Mouse (Mus musculus): ENCODE measurements around the gene Plekha8.

Plekha8 gene

DNA sequence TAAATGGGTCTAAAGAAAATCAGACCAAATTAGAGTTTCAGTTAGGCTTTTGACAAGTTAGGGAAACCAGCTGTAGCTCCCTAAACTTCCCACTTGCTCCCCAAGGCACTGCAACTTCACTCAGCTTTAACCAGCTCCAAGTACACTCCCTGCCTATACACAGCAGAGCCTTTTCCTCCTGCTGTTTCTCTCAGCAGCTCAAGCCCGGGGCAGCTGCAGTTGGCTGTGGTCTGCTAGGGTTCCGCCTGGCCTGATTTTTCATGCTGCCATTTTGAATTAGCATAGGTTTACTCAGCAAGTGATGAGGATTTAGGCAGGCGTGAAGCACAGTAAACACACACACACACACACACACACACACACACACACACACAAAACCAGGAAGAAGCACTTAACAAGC lies 29.9 kb upstream of the Plekha8 start:
- DNase-seq (ENCODE audit: low read depth, low spot score) = no peak
- Histone ChIP-seq H3K36me3 (ENCODE audit: control insufficient read depth, insufficient read depth, low read length, poor library complexity, severe bottlenecking) (no peaks in the 10 kb centered on the region), H3K27me3 (ENCODE audit: control insufficient read depth, insufficient read depth, low read length, poor library complexity, severe bottlenecking) (no peaks in the 10 kb centered on the region; the same call in 1 of the 2 replicates)

DNA sequence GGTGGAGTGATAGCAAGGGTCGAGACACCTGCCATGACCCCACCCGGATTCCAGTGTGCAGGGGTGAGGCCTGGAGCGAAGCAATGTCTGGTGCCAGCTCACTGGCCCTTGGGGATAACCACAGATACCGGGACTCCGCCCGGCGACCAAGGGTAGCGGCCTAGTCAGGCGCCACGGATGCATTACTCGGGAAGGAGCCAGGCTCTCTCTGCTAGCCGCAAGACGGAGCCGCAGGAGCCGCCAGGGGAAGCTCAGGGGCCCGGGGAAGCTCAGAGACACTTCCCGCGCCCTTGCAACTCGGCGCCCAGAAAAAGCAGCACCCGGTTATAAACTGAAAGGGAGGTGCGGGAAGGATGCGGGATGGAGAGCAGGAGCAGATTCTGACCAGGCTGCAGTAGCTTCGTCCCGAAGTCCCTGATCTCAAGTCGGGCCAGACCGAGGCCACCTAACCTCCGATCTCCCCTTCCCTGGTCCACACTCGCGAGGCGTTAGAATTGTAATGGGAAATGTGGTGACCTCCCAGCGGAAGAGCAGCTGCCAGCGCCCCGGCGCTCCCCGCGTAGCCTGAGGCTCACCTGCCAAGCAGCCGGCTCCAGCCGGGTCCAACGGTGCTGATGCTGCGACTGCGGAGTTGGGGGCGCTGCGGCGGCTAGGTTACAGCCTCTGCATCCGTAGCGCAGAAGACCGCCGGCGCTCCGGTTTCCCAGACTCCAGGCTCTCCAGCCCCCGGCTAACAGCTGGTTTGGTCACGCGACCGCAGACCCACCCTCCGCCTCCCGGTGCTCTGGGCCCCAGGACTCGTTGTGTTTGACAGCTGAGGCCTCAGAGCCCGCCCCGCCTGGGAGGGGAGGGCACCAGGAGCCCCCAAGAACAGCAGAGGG lies 29.0 kb upstream of the Plekha8 start, which contains the start of gene Scrn1:
Scrn1 (minus strand) TSS at position 825 of the 881 bp plus-strand sequence.
- DNase-seq (ENCODE audit: low read depth, low spot score) = no peak
- Histone ChIP-seq H3K36me3 (ENCODE audit: control insufficient read depth, insufficient read depth, low read length, poor library complexity, severe bottlenecking) (no peaks in the 10 kb centered on the region), H3K27me3 (ENCODE audit: control insufficient read depth, insufficient read depth, low read length, poor library complexity, severe bottlenecking) (no peaks in the 10 kb centered on the region; the same call in 1 of the 2 replicates)

DNA sequence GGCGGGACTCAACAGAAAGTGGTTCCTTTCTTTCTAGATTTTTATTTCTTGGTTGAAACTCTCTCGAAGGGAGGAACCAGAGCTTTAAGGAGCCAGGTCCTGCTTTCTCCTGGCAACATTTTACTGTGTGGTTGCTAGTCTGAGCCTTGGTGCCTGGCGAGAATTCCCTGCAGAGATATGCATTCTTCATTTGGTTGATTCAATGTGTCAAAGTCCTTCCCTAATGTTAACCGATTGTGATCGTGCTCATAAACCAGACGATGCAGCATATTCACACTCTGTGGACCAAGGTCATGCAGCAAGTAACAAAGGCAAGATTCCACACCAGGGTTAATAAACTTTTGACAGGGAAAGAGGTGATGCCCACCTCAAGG lies 28.4 kb upstream of the Plekha8 start:
- H3K36me3 ChIP-seq (ENCODE audit: control insufficient read depth, insufficient read depth, low read length, poor library complexity, severe bottlenecking) = no peaks in the 10 kb centered on the region
- H3K27me3 ChIP-seq (ENCODE audit: control insufficient read depth, insufficient read depth, low read length, poor library complexity, severe bottlenecking) = no peaks in the 10 kb centered on the region; the same call in 1 of the 2 replicates
- DNase-seq (ENCODE audit: low read depth, low spot score) = no peak

DNA sequence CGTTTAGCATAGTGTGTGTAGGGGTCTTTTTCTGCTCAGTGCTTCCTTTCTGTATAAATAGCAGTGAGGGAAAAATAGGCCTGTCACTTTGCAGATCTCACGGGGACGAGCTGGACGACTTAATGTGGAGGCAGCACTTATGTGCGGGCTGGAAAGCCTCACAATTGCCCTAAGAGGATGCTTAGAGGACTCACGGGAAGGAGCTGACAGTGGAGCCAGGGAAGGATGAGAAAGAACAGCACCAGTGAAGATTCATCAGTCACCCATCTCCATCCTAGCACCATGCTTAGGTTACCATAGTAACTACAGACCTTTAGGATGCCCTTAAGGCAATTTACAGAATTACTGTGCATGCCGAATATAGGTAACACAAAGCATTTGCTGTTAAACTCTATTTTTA lies 25.1 kb upstream of the Plekha8 start:
- DNase-seq (ENCODE audit: low read depth, low spot score) = no peak
- Histone ChIP-seq H3K27me3 (ENCODE audit: control insufficient read depth, insufficient read depth, low read length, poor library complexity, severe bottlenecking) (no peaks in the 10 kb centered on the region; the same call in 1 of the 2 replicates), H3K36me3 (ENCODE audit: control insufficient read depth, insufficient read depth, low read length, poor library complexity, severe bottlenecking) (no peaks in the 10 kb centered on the region)

DNA sequence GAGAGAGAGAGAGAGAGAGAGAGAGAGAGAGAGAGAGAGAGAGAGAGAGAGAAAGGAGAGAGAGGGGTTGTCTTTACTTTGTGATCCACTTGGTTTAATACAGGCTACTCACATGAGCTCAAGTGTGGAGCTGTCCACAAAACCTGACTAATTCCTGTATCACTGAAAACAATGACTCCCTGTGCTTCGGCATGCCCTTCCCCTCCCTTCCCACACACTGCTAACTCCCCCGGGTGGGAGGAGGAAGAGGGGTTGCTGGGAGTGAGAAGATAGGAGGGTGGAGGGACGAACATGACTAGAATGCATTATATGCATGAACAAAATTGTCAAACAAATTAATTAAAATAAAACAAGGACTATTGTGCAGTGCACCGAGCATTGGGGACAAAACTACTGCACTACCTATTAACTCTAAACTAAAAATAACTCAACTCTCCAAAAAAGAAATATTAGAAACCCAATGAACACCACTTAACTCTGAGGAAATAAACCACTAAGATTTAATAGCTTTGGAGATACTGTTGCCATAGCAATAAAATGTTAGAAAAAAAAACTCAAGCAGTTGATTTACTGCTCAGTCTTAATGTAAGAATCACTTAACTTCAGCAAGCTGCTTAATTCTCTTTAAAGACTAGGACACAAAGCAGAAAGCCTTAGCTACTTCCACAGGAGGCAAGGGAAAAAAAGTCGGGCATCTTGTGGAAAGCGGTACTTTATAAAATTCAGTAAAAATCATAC lies 21.5 kb upstream of the Plekha8 start:
- no peak for DNase-seq (ENCODE audit: low read depth, low spot score)
- H3K27me3 ChIP-seq (ENCODE audit: control insufficient read depth, insufficient read depth, low read length, poor library complexity, severe bottlenecking) = no peaks in the 10 kb centered on the region
- no peaks in the 10 kb centered on the region for H3K36me3 ChIP-seq (ENCODE audit: control insufficient read depth, insufficient read depth, low read length, poor library complexity, severe bottlenecking)

DNA sequence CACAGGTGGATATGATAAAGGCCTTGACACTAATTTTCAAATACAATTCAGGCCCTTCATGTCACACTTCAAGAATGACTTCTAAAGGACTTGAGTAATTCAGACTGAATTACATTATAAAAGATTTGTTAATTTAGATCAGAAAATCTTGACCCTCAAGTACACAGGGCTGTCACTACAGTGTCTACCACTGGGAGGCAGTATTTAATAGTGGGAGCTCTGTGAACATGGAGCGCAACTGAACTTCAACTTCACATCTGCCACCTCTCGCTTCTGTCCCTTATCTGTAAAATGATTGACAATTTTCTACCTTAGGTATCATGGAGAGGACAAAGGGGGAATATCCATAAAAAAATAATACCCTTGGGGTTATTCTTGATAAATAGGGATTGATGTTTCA lies 8.7 kb upstream of the Plekha8 start:
- peak; percentile 67 for DNase-seq (ENCODE audit: low read depth, low spot score)
- H3K27me3 ChIP-seq (ENCODE audit: control insufficient read depth, insufficient read depth, low read length, poor library complexity, severe bottlenecking) = no peaks in the 10 kb centered on the region
- no peaks in the 10 kb centered on the region for H3K36me3 ChIP-seq (ENCODE audit: control insufficient read depth, insufficient read depth, low read length, poor library complexity, severe bottlenecking)

DNA sequence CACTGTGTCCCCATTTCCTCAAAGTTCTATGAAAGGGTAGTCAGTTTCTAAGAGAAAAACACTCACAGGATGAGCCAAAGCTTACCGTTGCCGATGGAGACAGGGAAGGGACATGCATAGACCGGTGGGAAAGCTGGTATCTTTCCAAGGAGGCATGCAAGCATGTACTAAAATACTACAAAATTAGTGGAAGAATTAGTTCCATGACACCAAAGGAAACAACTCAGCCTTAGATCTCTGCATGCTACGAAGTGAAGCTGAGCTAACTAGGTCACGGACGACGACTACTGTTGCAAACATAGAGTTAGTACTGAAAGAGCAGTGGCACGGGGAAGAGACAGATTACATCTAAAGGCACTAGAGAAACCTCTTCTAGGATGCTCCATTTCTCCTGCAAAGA lies 8.0 kb upstream of the Plekha8 start:
- H3K36me3 ChIP-seq (ENCODE audit: control insufficient read depth, insufficient read depth, low read length, poor library complexity, severe bottlenecking) = no peaks in the 10 kb centered on the region
- DNase-seq (ENCODE audit: low read depth, low spot score) = no peak

DNA sequence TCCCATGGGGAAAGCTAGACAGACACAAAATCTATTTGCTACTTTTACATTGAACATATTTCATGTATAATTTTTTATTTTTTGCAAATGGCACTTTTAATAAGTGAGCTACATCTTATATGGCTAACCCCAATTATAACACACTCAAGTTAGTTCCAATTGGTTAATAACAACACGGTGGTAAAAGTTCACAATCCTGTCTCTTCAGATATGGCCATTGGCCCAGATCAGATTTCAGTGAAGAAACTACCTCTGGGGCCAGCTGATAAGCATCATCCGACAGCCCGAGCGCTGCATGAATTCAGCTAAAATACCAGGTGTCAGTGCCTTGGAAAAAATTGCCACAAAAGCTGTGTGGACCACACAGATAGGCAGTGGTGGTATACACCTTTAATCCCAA lies 7.2 kb upstream of the Plekha8 start:
- H3K27me3 ChIP-seq (ENCODE audit: control insufficient read depth, insufficient read depth, low read length, poor library complexity, severe bottlenecking) = no peaks in the 10 kb centered on the region
- no peaks in the 10 kb centered on the region for H3K36me3 ChIP-seq (ENCODE audit: control insufficient read depth, insufficient read depth, low read length, poor library complexity, severe bottlenecking)
- no peak for DNase-seq (ENCODE audit: low read depth, low spot score)

More for the DNA sequence above, 8.0 kb upstream of the Plekha8 start:
- H3K27me3 ChIP-seq (ENCODE audit: control insufficient read depth, insufficient read depth, low read length, poor library complexity, severe bottlenecking) = no peaks in the 10 kb centered on the region

DNA sequence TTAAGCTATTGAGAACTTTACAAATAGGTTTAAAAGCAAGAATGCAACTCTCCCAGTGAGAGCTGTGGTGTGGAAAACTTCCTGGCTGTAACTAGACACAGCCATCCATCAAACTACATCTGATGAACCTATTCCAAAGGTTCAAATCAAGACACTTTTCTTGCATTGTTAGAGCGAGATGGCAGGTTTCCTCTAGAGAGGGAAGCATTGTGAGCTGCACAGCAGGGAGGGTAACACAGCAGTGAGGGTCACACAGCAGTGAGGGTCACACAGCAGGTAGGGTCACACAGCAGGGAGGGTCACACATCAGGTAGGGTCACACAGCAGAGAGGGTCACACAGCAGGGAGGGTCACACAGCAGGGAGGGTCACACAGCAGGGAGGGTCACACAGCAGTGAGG lies 6.7 kb upstream of the Plekha8 start:
- Histone ChIP-seq H3K36me3 (ENCODE audit: control insufficient read depth, insufficient read depth, low read length, poor library complexity, severe bottlenecking) (no peaks in the 10 kb centered on the region), H3K27me3 (ENCODE audit: control insufficient read depth, insufficient read depth, low read length, poor library complexity, severe bottlenecking) (no peaks in the 10 kb centered on the region)
- no peak for DNase-seq (ENCODE audit: low read depth, low spot score)

DNA sequence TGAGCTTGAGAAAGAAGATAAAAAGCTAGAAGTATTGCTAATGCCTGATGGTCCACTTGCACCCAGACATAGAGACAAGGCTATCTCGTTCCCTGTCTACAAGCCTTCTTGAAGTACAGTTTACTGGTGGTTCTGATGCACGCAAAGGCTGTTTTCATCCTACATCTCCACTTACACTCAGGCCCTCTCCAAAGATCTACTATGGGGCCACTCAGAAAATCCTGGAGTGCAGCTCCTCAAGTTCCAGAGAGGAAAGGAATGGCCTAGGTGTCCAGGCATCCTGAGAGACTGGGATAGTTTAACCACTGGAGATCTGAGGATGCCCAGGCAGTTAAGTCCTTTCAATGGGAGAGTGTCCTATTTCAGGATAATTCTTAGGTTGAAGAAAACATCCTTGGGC lies 4.2 kb upstream of the Plekha8 start:
- no peaks in the 10 kb centered on the region for H3K36me3 ChIP-seq (ENCODE audit: control insufficient read depth, insufficient read depth, low read length, poor library complexity, severe bottlenecking)
- no peaks in the 10 kb centered on the region for H3K27me3 ChIP-seq (ENCODE audit: control insufficient read depth, insufficient read depth, low read length, poor library complexity, severe bottlenecking)
- no peak for DNase-seq (ENCODE audit: low read depth, low spot score)

DNA sequence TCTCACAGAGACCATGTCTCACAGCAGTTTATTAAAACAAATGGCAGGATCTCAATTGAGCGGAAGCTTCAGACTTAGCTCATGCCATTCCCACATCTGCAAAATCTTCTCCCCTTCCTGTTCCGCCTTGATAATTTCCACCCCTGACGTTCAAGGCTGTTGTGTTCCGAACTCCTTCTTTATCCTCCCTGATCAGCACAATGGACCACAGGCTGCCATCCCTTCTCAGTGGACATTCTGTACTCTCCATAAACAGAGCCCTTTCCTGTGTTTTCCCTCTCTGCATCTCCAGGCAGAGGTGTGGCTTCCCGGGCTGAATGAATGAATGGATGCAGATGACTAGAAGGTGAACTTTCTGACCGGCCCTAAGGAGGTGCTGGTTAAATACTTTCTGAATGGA lies 3.1 kb upstream of the Plekha8 start:
- Histone ChIP-seq H3K27me3 (ENCODE audit: control insufficient read depth, insufficient read depth, low read length, poor library complexity, severe bottlenecking) (no peaks in the 10 kb centered on the region), H3K36me3 (ENCODE audit: control insufficient read depth, insufficient read depth, low read length, poor library complexity, severe bottlenecking) (no peaks in the 10 kb centered on the region)
- no peak for DNase-seq (ENCODE audit: low read depth, low spot score)

DNA sequence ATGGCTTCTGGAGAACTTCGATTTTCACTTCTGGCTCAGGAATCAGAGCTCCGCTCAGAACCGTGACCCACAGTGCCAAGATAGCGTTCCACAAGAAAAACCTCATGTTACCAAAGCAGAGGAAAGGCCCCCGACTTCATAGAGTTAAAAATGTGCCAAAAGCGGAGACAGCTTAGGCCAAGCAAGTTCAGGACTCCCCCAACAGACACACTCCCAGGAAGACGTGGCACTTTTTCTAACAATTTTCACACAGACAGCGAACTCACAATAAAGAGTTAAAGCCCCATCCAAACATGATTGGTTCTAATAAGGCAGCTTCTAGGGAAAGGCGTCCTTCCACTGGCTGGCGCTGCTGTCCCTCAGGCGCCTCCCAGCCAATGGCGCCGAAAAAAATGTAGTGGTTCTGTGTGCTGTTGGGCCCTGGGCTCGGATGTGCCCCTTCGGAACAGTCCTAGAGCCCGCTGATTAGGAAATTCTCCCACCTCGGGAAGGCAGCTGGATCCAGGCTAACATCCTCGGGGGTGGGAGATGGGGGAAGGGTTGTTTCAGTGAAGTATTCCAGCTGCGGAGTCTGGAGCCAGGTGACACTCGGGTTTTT lies 1.9 kb upstream of the Plekha8 start:
- no peaks in the 10 kb centered on the region for H3K27me3 ChIP-seq (ENCODE audit: control insufficient read depth, insufficient read depth, low read length, poor library complexity, severe bottlenecking)
- DNase-seq (ENCODE audit: low read depth, low spot score) = peak; percentile 60

DNA sequence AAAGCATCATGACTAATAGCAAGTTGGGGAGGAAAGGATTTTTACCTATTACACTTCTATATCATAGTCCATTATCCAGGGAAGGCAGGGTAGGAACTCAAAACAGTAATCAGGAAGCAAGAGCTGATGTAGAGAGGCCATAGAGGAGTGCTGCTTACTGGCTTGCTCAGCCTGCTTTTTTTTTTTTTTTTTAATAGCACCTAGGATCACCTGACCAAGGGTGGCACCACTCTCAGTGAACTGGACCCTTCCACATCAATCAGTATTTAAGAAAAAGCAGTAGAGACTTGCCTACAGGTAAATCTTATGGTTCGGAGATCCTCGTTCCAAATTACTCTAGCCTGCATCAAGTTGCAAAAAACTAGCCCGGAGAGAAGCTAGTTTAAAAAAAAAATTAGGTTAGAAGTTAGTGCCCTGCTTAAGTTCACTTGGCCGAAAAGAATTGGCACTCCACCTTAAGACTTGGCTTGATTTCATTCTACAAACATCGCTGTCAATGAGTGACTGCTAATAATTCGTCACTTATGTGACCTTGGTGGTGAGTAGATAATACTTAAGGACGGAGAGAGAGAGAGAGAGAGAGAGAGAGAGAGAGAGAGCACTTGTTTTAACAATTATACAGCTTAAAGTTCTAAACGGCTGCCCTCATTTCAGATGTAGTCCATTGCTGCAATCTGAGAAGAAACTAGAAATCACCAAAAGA lies 994 bp upstream of the Plekha8 start:
- DNase-seq (ENCODE audit: low read depth, low spot score) = no peak
- no peaks in the 10 kb centered on the region for H3K36me3 ChIP-seq (ENCODE audit: control insufficient read depth, insufficient read depth, low read length, poor library complexity, severe bottlenecking)

More for the DNA sequence above, 1.9 kb upstream of the Plekha8 start:
- no peaks in the 10 kb centered on the region for H3K36me3 ChIP-seq (ENCODE audit: control insufficient read depth, insufficient read depth, low read length, poor library complexity, severe bottlenecking)

DNA sequence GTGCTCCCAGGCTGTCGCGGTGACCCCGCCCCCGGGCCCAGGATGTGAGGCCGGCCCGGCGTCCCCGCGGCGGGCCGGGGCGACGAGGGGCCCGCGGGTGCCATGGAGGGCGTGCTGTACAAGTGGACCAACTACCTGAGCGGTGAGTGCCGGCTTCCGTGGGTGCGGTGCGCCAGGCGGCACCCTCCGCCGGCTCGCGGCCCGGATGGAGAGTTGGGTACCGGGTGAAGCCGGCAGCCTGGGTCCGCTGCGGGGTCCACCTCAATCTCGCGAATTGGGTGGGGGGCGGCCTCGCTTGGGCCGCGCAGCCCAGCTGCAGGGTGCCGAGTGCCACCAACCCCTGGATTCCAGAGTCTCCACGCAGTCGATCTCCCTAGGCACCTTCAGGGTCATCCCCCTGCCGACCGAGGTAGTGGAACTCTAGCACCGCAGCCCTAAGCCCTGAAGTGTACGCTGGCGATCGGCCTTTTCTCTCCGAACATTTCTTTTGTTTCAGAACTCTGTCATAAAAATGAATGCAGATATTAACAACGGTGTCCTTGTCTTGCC lies 493 bp downstream of the Plekha8 start:
- H3K36me3 ChIP-seq (ENCODE audit: control insufficient read depth, insufficient read depth, low read length, poor library complexity, severe bottlenecking) = no peaks in the 10 kb centered on the region
- H3K27me3 ChIP-seq (ENCODE audit: control insufficient read depth, insufficient read depth, low read length, poor library complexity, severe bottlenecking) = no peaks in the 10 kb centered on the region
- no peak for DNase-seq (ENCODE audit: low read depth, low spot score)

More for the DNA sequence above, 994 bp upstream of the Plekha8 start:
- H3K27me3 ChIP-seq (ENCODE audit: control insufficient read depth, insufficient read depth, low read length, poor library complexity, severe bottlenecking) = no peaks in the 10 kb centered on the region
